Mouse (Mus musculus): ENCODE results near the gene Taco1. TPM values are rescaled to one million over a fixed set of nuclear protein-coding genes. Genes with fewer than 3 reads are reported as not detected.
A peak's percentile ranks its signal among the peaks of the same experiment; 100 is the strongest.
"Not testable (repeated sequence)": the region's sequence is repeated elsewhere in the genome, so short reads cannot be mapped to it uniquely, and the experiment has no call there.

Gene Taco1
- 7.4 and 7.8 TPM in 2 replicates for polyA plus RNA-seq (2015; fragmentation: Nextera tagmentation; extraction: Ambion mirVana)

DNA sequence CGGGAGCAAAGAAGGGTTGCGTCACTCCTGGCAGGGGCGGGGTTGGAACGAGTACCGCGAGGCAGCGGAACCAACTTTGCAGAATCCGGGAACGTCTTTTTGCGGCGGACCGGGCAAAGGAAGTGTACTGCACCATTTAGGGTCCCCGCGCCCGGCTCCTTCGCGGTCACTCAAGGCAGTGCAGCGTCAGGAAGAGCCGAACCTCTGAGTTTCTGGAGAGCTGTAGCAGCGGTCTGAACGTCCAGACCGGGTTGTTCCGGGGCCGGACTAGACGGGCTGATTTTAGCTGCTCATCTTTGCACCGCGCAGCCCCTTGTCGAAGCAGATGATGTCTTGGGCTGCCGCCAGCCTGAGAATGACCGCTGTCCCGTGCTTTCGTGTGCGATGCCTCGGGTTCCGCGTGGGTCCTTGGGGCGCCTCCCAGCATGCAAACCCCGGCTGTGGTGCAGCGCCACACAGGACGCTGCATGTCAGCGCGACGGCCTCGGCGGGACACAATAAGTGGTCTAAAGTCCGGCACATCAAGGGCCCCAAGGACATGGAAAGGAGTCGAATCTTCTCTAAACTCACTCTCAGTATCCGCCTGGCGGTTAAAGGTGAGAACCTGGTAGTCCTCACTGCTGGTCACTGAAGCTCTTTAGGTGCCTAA is at the start of gene Taco1:
TSS of gene Taco1 (plus strand) at position 139 of the 649 bp plus-strand sequence.
- under 1% methylated on average over 49 of the region's 49 CpGs for WGBS
- Histone ChIP-seq H3K9ac (ENCODE audit: low read depth, low read length) (peak within 1 kb of the TSS; percentile 89), H3K36me3 (ENCODE audit: control insufficient read depth, insufficient read depth, low read length) (no peaks in the 10 kb centered on the region), H3K4me2 (ENCODE audit: low read length) (peak within 1 kb of the TSS; percentile 96), H3K4me1 (ENCODE audit: control insufficient read depth, insufficient read depth, low read depth, low read length) (peaks cover 8% of the 10 kb centered on the region), H3K27ac (ENCODE audit: low read depth, low read length) (peak within 1 kb of the TSS; percentile 88), H3K27me3 (replicated peaks; ENCODE audit: control insufficient read depth, insufficient read depth, low read length) (no peaks in the 10 kb centered on the region), H3K4me3 (ENCODE audit: low read length) (peak within 1 kb of the TSS; percentile 88), H3K9me3 (ENCODE audit: control insufficient read depth, low read length) (no peaks in the 10 kb centered on the region)
- peak; percentile 98 for ATAC-seq

- no peak overlapping the region for H3K4me2 ChIP-seq (ENCODE audit: low read length)
- H3K9me3 ChIP-seq (ENCODE audit: control insufficient read depth, low read length) = no peaks in the 10 kb centered on the region
- no peak overlapping the region for H3K4me3 ChIP-seq (ENCODE audit: low read length)
- no peak for ATAC-seq
- WGBS = 81% methylated on average over 5 of the region's 5 CpGs
- H3K36me3 ChIP-seq (ENCODE audit: control insufficient read depth, insufficient read depth, low read length) = no peaks in the 10 kb centered on the region
- H3K27me3 ChIP-seq (replicated peaks; ENCODE audit: control insufficient read depth, insufficient read depth, low read length) = no peaks in the 10 kb centered on the region
- H3K27ac ChIP-seq (ENCODE audit: low read depth, low read length) = no peak overlapping the region
- peaks cover 18% of the 10 kb centered on the region for H3K4me1 ChIP-seq (ENCODE audit: control insufficient read depth, insufficient read depth, low read depth, low read length)
- no peak overlapping the region for H3K9ac ChIP-seq (ENCODE audit: low read depth, low read length)
These were observed 49.4 kb upstream of the Taco1 start for GRCm38 (mm10) chr11:106016440-106016839.

- peak overlapping the region; percentile 54 for H3K4me3 ChIP-seq (ENCODE audit: low read length)
- H3K36me3 ChIP-seq (ENCODE audit: control insufficient read depth, insufficient read depth, low read length) = no peaks in the 10 kb centered on the region
- no peaks in the 10 kb centered on the region for H3K9me3 ChIP-seq (ENCODE audit: control insufficient read depth, low read length)
- H3K9ac ChIP-seq (ENCODE audit: low read depth, low read length) = peak overlapping the region; percentile 68
- WGBS = 1% methylated on average over 50 of the region's 50 CpGs
- ATAC-seq = peak; percentile 86
- peak overlapping the region; percentile 57 for H3K27ac ChIP-seq (ENCODE audit: low read depth, low read length)
- H3K4me2 ChIP-seq (ENCODE audit: low read length) = peak overlapping the region; percentile 76
- H3K4me1 ChIP-seq (ENCODE audit: control insufficient read depth, insufficient read depth, low read depth, low read length) = peaks cover 10% of the 10 kb centered on the region
- H3K27me3 ChIP-seq (replicated peaks; ENCODE audit: control insufficient read depth, insufficient read depth, low read length) = no peaks in the 10 kb centered on the region
These were observed 45.7 kb upstream of the Taco1 start for GRCm38 (mm10) chr11:106020051-106020763.

DNA sequence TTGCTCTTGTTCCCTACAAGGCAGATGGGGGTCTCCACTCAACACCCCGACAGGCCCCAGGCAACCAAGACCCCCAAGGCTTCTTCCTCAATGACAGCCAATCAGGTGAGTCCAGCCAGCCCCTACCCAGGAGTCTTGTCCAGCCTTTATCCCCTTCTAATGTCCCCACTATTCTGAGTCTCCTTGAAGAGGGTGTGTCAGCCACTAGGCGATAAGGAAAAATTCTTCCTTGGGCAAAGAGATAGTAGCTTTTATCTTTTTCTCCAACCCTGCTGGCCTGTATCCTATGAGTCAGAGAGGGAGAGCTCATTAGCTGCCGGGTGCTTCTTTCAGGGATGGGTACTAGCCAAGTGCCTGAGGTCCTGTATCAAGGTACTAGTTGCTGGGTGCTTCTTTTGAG is 40.1 kb upstream of the Taco1 start:
- H3K27me3 ChIP-seq (replicated peaks; ENCODE audit: control insufficient read depth, insufficient read depth, low read length) = no peaks in the 10 kb centered on the region
- WGBS = 79% methylated on average over 3 of the region's 3 CpGs
- no peaks in the 10 kb centered on the region for H3K36me3 ChIP-seq (ENCODE audit: control insufficient read depth, insufficient read depth, low read length)
- no peak for ATAC-seq
- H3K27ac ChIP-seq (ENCODE audit: low read depth, low read length) = no peak overlapping the region
- H3K4me1 ChIP-seq (ENCODE audit: control insufficient read depth, insufficient read depth, low read depth, low read length) = peaks cover 4% of the 10 kb centered on the region
- H3K4me3 ChIP-seq (ENCODE audit: low read length) = no peak overlapping the region
- H3K4me2 ChIP-seq (ENCODE audit: low read length) = no peak overlapping the region
- no peaks in the 10 kb centered on the region for H3K9me3 ChIP-seq (ENCODE audit: control insufficient read depth, low read length)
- no peak overlapping the region for H3K9ac ChIP-seq (ENCODE audit: low read depth, low read length)

- Histone ChIP-seq H3K4me1 (ENCODE audit: control insufficient read depth, insufficient read depth, low read depth, low read length) (no peaks in the 10 kb centered on the region), H3K36me3 (ENCODE audit: control insufficient read depth, insufficient read depth, low read length) (no peaks in the 10 kb centered on the region), H3K4me3 (ENCODE audit: low read length) (no peak overlapping the region), H3K4me2 (ENCODE audit: low read length) (no peak overlapping the region), H3K9ac (ENCODE audit: low read depth, low read length) (no peak overlapping the region), H3K9me3 (ENCODE audit: control insufficient read depth, low read length) (no peaks in the 10 kb centered on the region), H3K27me3 (replicated peaks; ENCODE audit: control insufficient read depth, insufficient read depth, low read length) (no peaks in the 10 kb centered on the region), H3K27ac (ENCODE audit: low read depth, low read length) (no peak overlapping the region)
- WGBS = 49% methylated on average over 10 of the region's 11 CpGs
- ATAC-seq = peak; percentile 34; the same call in 1 of the 2 replicates
These were observed 39.3 kb upstream of the Taco1 start for GRCm38 (mm10) chr11:106026465-106027151.

DNA sequence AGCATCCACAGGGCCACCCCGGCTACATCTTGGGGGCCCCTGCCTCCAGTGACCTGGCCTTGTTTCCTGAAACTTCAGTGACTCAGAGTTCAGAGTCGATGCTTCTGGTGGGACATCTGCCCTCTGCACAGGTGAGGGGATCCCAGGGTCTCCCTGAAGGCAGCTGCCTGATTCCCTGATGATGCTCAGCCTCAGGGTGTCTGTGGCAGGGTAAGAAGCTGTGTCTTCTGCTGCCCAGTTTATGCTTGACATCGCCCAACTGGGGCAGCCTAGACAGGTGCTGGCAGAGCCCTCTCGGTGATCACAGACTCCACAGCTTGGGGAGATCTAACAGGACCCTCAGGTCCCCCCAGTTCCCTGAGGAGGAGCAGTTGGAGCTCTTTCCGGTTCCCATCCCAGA is 38.3 kb upstream of the Taco1 start:
- no peak overlapping the region for H3K4me2 ChIP-seq (ENCODE audit: low read length)
- no peak overlapping the region for H3K9ac ChIP-seq (ENCODE audit: low read depth, low read length)
- no peak for ATAC-seq

DNA sequence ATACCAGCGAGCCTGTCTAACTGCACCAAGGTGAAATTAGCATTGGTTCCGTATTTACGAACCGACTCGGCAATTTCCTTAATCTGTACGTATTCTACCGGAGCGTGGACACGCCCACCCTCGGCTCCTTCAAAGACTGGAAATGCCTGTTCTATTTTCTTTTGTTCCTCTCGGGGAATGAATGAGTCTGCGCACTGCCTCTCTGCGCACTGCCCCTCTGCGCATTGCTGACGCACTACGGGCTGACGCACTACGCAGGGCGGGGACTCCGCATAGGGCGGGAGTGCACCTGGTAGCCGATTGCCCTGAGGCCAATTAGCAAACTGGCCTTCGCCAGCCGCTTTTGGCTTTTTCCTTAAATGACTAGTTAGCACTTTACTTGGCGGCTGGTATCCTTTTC is 33.8 kb upstream of the Taco1 start:
- WGBS = 41% methylated on average over 5 of the region's 25 CpGs
- Histone ChIP-seq H3K9ac (ENCODE audit: low read depth, low read length) (peak overlapping the region; percentile 41; the same call in 1 of the 2 replicates), H3K27ac (ENCODE audit: low read depth, low read length) (peak overlapping the region; percentile 61), H3K4me2 (ENCODE audit: low read length) (peak overlapping the region; percentile 37; the same call in 1 of the 2 replicates), H3K4me3 (ENCODE audit: low read length) (peak overlapping the region; percentile 33)
- not testable (repeated sequence) for H3K4me1 ChIP-seq (ENCODE audit: control insufficient read depth, insufficient read depth, low read depth, low read length); H3K27me3 ChIP-seq (replicated peaks; ENCODE audit: control insufficient read depth, insufficient read depth, low read length); H3K9me3 ChIP-seq (ENCODE audit: control insufficient read depth, low read length); H3K36me3 ChIP-seq (ENCODE audit: control insufficient read depth, insufficient read depth, low read length); ATAC-seq

More for the DNA sequence above, 38.3 kb upstream of the Taco1 start:
- no peaks in the 10 kb centered on the region for H3K27me3 ChIP-seq (replicated peaks; ENCODE audit: control insufficient read depth, insufficient read depth, low read length)
- 93% methylated on average over 5 of the region's 5 CpGs for WGBS
- H3K4me3 ChIP-seq (ENCODE audit: low read length) = no peak overlapping the region
- no peaks in the 10 kb centered on the region for H3K4me1 ChIP-seq (ENCODE audit: control insufficient read depth, insufficient read depth, low read depth, low read length)
- no peak overlapping the region for H3K27ac ChIP-seq (ENCODE audit: low read depth, low read length)
- no peaks in the 10 kb centered on the region for H3K36me3 ChIP-seq (ENCODE audit: control insufficient read depth, insufficient read depth, low read length)
- H3K9me3 ChIP-seq (ENCODE audit: control insufficient read depth, low read length) = no peaks in the 10 kb centered on the region

DNA sequence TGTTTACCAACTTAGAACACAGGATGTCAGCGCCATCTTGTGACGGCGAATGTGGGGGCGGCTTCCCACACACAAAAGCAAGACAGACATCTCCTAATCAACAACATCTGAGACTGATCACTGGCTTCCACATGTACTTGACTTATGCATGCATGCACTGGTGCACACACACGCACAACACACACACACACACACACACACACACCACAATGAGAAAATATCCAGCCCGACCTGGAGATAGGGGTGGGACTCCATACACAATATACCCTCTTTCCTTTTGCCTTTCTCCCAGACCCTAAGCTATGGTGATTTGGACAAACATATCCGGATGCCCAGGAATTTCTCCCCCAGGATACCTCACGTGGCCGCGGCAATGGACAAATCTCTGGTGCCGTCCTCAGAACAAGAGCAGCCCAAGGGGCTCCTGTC is 32.4 kb upstream of the Taco1 start:
- ATAC-seq = no peak

DNA sequence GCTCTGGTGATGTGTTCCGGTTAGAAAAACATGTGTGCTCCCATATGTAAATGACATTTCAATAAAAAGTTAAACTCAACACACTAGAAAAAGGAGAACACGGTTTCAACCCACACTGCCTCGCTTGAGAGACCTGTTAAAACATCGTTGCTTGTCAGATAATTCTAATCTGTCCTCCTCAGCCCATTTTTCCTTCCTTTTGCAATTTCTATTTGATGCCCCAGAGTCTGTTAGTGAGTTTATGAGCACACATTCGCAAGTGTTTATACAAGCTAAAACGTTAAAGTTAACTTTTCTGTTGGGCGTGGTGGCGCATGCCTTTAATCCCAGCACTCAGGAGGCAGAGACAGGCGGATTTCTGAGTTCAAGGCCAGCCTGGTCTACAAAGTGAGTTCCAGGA is 30.9 kb upstream of the Taco1 start:
- 91% methylated on average over 9 of the region's 9 CpGs for WGBS
- no peak overlapping the region for H3K4me3 ChIP-seq (ENCODE audit: low read length)
- H3K4me2 ChIP-seq (ENCODE audit: low read length) = no peak overlapping the region
- no peak overlapping the region for H3K27ac ChIP-seq (ENCODE audit: low read depth, low read length)
- no peaks in the 10 kb centered on the region for H3K27me3 ChIP-seq (replicated peaks; ENCODE audit: control insufficient read depth, insufficient read depth, low read length)
- H3K9ac ChIP-seq (ENCODE audit: low read depth, low read length) = no peak overlapping the region
- ATAC-seq = no peak
- H3K9me3 ChIP-seq (ENCODE audit: control insufficient read depth, low read length) = no peaks in the 10 kb centered on the region
- H3K36me3 ChIP-seq (ENCODE audit: control insufficient read depth, insufficient read depth, low read length) = no peaks in the 10 kb centered on the region
- peaks cover 28% of the 10 kb centered on the region for H3K4me1 ChIP-seq (ENCODE audit: control insufficient read depth, insufficient read depth, low read depth, low read length)

More for the DNA sequence above, 32.4 kb upstream of the Taco1 start:
- peak overlapping the region; percentile 64 for H3K27ac ChIP-seq (ENCODE audit: low read depth, low read length)
- no peaks in the 10 kb centered on the region for H3K36me3 ChIP-seq (ENCODE audit: control insufficient read depth, insufficient read depth, low read length)
- peak overlapping the region; percentile 20 for H3K9ac ChIP-seq (ENCODE audit: low read depth, low read length)
- 38% methylated on average over 11 of the region's 11 CpGs for WGBS
- no peaks in the 10 kb centered on the region for H3K9me3 ChIP-seq (ENCODE audit: control insufficient read depth, low read length)
- H3K27me3 ChIP-seq (replicated peaks; ENCODE audit: control insufficient read depth, insufficient read depth, low read length) = no peaks in the 10 kb centered on the region
- peak overlapping the region; percentile 45 for H3K4me2 ChIP-seq (ENCODE audit: low read length)
- no peak overlapping the region; the same call in 1 of the 2 replicates for H3K4me3 ChIP-seq (ENCODE audit: low read length)
- peaks cover 15% of the 10 kb centered on the region for H3K4me1 ChIP-seq (ENCODE audit: control insufficient read depth, insufficient read depth, low read depth, low read length)

Measured in hindbrain, embryonic 16.5 days (tissue).